Mouse (Mus musculus) thymus, adult 2 months (tissue): ENCODE measurements around the gene D10Wsu102e.
"Not testable (repeated sequence)": the region's sequence is repeated elsewhere in the genome, so short reads cannot be mapped to it uniquely, and the experiment has no call there.

Experiments used
- CTCF ChIP-seq: fragments of 200-500 bp; IDR thresholded peaks from 2 replicates; pipeline ENCODE4 v1.5.1; 2012; ENCODE audit warnings: mild to moderate bottlenecking, control low read depth, low read length, moderate library complexity, borderline replicate concordance; ENCODE audit not compliant: control insufficient read depth, poor library complexity, insufficient read depth; ENCODE audit errors: extremely low read depth
- POLR2A ChIP-seq: fragments of 200-500 bp; IDR thresholded peaks from 2 replicates; pipeline ENCODE4 v1.6.1; 2012; ENCODE audit warnings: mild to moderate bottlenecking, low read length, control low read depth, moderate library complexity; ENCODE audit not compliant: control insufficient read depth, poor library complexity, insufficient read depth; ENCODE audit errors: extremely low read depth

DNA sequence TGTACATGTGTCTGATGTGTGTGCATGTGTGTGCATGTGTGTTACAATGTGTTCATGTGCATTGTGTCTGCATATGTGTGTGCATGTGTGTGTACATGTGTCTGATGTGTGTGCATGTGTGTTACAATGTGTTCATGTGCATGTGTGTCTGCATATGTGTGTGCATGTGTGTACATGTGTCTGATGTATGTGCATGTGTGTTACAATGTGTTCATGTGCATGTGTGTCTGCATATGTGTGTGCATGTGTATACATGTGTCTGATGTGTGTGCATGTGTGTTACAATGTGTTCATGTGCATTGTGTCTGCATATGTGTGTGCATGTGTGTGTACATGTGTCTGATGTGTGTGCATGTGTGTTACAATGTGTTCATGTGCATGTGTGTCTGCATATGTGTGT, 164.2 kb downstream of the D10Wsu102e start:
- TF ChIP-seq CTCF, POLR2A: not testable (repeated sequence)
